Mouse (Mus musculus) lung, embryonic 16.5 days (tissue): ENCODE measurements around the gene Inha. TPM values are rescaled to one million over a fixed set of nuclear protein-coding genes. Genes with fewer than 3 reads are reported as not detected.

Experiments used
- ATAC-seq: fragments of 200-750 bp; cut with Nextera tagmentation; 2 replicates; pipeline ENCODE4 v1.8.0; 2017; ENCODE audit warnings: low read depth, mild to moderate bottlenecking, moderate library complexity
- H3K27ac ChIP-seq: fragments of 300-500 bp; sonication (generic); 2 replicates; pipeline ENCODE4 v1.5.1; 2014; ENCODE audit warnings: mild to moderate bottlenecking, control low read depth, low read length
- H3K27me3 ChIP-seq: fragments of 300-500 bp; sonication (generic); 2 replicates; pipeline ENCODE4 v1.6.1; 2014; ENCODE audit warnings: low read depth, low read length, mixed read lengths; ENCODE audit not compliant: control insufficient read depth, insufficient read depth
- H3K36me3 ChIP-seq: fragments of 300-500 bp; sonication (generic); 2 replicates; pipeline ENCODE4 v1.6.1; 2014; ENCODE audit warnings: low read length; ENCODE audit not compliant: control insufficient read depth, insufficient read depth
- H3K4me1 ChIP-seq: fragments of 300-500 bp; sonication (generic); replicated peaks from 2 replicates; pipeline ENCODE4 v1.6.1; 2014; ENCODE audit warnings: low read length, mixed read lengths; ENCODE audit not compliant: control insufficient read depth, insufficient read depth
- H3K4me2 ChIP-seq: fragments of 300-500 bp; sonication (generic); 2 replicates; pipeline ENCODE4 v1.6.1; 2014; ENCODE audit warnings: low read depth, low read length, control low read depth
- H3K4me3 ChIP-seq: fragments of 300-500 bp; sonication (generic); 2 replicates; pipeline ENCODE4 v1.5.1; 2014; ENCODE audit warnings: mild to moderate bottlenecking, low read length, control low read depth
- H3K9ac ChIP-seq: fragments of 300-500 bp; sonication (generic); 2 replicates; pipeline ENCODE4 v1.6.1; 2014; ENCODE audit warnings: low read length, control low read depth
- H3K9me3 ChIP-seq: fragments of 300-500 bp; sonication (generic); 2 replicates; pipeline ENCODE4 v1.6.1; 2016; ENCODE audit warnings: low read length; ENCODE audit not compliant: control insufficient read depth
- whole genome bisulfite sequencing: fragments of 180-500 bp; shearing (Covaris S2); extraction: QIAGEN DNeasy Blood & Tissue Kit; methylation state at CpG from one replicate; pipeline ENCODE4 v1.1.7; 2014; 5-methylcytosine and 5-hydroxymethylcytosine counted together
- polyA plus RNA-seq: library from polyadenylated mRNA; unstranded; fragments of >200 nt; fragmentation: Nextera tagmentation; extraction: Ambion mirVana; gene quantifications from 2 replicates; pipeline ENCODE4 v1.2.1, GENCODE M21; 2015

Gene Inha
- polyA plus RNA-seq: 3.8 and 4.1 TPM in 2 replicates

DNA sequence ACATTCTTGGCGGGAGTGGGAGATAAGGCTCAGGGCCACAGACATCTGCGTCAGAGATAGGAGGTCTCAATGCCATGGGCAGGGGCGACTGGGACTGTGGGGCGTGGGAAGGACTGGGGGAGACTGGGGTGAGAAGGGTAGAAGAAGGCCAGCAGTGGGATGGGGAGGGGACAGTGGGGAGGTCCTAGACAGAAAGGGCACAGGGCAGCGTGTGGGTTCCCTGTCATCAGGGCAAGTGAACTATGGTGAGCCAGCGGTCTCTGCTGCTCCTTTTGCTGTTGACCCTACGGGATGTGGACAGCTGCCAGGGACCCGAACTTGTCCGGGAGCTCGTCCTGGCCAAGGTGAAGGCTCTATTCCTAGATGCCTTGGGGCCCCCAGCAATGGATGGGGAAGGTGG lies at the start of gene Inha:
TSS of gene Inha (plus strand) at position 72 of the 400 bp plus-strand sequence.
- H3K4me1 ChIP-seq: peaks cover 13% of the 10 kb centered on the region
- H3K9me3 ChIP-seq: no peaks in the 10 kb centered on the region
- H3K9ac ChIP-seq: peak within 1 kb of the TSS; percentile 99
- H3K4me2 ChIP-seq: peak within 1 kb of the TSS; percentile 96
- ATAC-seq: no peak
- no peaks in the 10 kb centered on the region for H3K27me3 ChIP-seq
- 35% methylated on average over 10 of the region's 10 CpGs for WGBS
- peaks cover 4% of the 10 kb centered on the region for H3K36me3 ChIP-seq
- H3K27ac ChIP-seq: peak within 1 kb of the TSS; percentile 93
- H3K4me3 ChIP-seq: peak within 1 kb of the TSS; percentile 69

DNA sequence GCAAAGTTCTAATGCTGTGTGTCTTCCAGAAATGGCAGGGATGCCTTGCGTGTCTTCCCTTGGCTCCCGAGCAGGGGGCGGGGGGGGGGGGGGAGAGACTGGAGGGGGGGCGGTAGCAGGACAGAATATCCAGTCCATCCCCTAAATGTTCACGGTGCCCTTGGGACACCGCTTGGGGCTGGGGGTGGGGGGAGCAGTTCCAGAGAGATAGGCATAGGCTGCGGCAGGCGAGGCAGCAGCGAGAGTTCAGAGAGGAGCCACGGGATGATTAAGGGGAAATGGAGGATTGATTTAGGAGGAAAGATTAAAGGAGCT lies 49.2 kb upstream of the Inha start:
- peaks cover 30% of the 10 kb centered on the region for H3K27me3 ChIP-seq
- 7% methylated on average over 8 of the region's 10 CpGs for WGBS
- no peaks in the 10 kb centered on the region for H3K9me3 ChIP-seq
- no peak overlapping the region; the same call in 1 of the 2 replicates for H3K9ac ChIP-seq
- peaks cover 13% of the 10 kb centered on the region for H3K4me1 ChIP-seq
- no peak overlapping the region for H3K27ac ChIP-seq
- ATAC-seq: 0 out of 2 replicates have a peak, but pooled peaks have one; percentile 11
- H3K36me3 ChIP-seq: no peaks in the 10 kb centered on the region
- H3K4me3 ChIP-seq: no peak overlapping the region
- H3K4me2 ChIP-seq: peak overlapping the region; percentile 57; the same call in 1 of the 2 replicates

- Histone ChIP-seq H3K27ac (no peak overlapping the region), H3K27me3 (peaks cover 26% of the 10 kb centered on the region), H3K4me1 (peaks cover 13% of the 10 kb centered on the region), H3K9ac (peak overlapping the region; percentile 20), H3K4me3 (peak overlapping the region; percentile 39), H3K36me3 (no peaks in the 10 kb centered on the region), H3K4me2 (peak overlapping the region; percentile 57), H3K9me3 (no peaks in the 10 kb centered on the region)
- peak; percentile 72 for ATAC-seq
- 4% methylated on average over 42 of the region's 42 CpGs for WGBS
These were observed 48.7 kb upstream of the Inha start for GRCm38 (mm10) chr1:75458025-75458788.

- Histone ChIP-seq H3K9ac (peak overlapping the region; percentile 29; the same call in 1 of the 2 replicates), H3K4me1 (peaks cover 13% of the 10 kb centered on the region), H3K27me3 (peaks cover 26% of the 10 kb centered on the region), H3K36me3 (no peaks in the 10 kb centered on the region), H3K4me3 (peak overlapping the region; percentile 39), H3K27ac (no peak overlapping the region), H3K4me2 (peak overlapping the region; percentile 57), H3K9me3 (no peaks in the 10 kb centered on the region)
- ATAC-seq: peak; percentile 51
- WGBS: 8% methylated on average over 23 of the region's 23 CpGs
These were observed 47.8 kb upstream of the Inha start for GRCm38 (mm10) chr1:75458789-75459684.

DNA sequence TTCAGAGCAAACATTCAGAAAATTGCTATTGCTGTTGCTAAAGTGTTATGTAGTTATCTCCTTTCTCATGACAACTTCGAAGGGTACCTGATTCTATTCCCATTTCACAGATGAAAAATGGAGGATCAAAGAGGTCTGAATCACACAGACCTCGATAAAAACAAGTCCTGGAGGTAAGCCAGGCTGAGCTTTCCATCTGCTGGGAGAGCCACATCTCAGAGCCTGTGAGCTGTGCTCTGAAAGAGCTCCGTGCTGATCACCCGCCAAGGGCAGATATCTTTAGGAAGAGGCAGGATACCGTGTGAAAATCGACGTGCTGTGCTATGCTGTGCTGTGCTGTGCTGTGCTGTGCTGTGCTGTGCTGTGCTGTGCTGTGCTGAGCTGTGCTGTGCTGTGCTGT lies 46.6 kb upstream of the Inha start:
- H3K4me1 ChIP-seq: peaks cover 13% of the 10 kb centered on the region
- no peak overlapping the region for H3K9ac ChIP-seq
- no peak overlapping the region for H3K4me3 ChIP-seq
- H3K27me3 ChIP-seq: peaks cover 30% of the 10 kb centered on the region
- no peak overlapping the region for H3K4me2 ChIP-seq
- no peak overlapping the region for H3K27ac ChIP-seq
- no peak for ATAC-seq
- no peaks in the 10 kb centered on the region for H3K36me3 ChIP-seq
- no peaks in the 10 kb centered on the region for H3K9me3 ChIP-seq
- 49% methylated on average over 7 of the region's 7 CpGs for WGBS

GRCm38 (mm10) chr1:75462636-75463035 lies 44.2 kb upstream of the Inha start:
- Histone ChIP-seq H3K27ac (no peak overlapping the region), H3K9me3 (no peaks in the 10 kb centered on the region), H3K4me1 (peaks cover 13% of the 10 kb centered on the region), H3K4me2 (no peak overlapping the region), H3K36me3 (no peaks in the 10 kb centered on the region), H3K9ac (no peak overlapping the region), H3K27me3 (peaks cover 9% of the 10 kb centered on the region), H3K4me3 (no peak overlapping the region)
- 58% methylated on average over 1 of the region's 1 CpGs for WGBS
- no peak for ATAC-seq

- no peaks in the 10 kb centered on the region for H3K36me3 ChIP-seq
- H3K27ac ChIP-seq: no peak overlapping the region
- H3K27me3 ChIP-seq: peaks cover 6% of the 10 kb centered on the region
- no peak for ATAC-seq
- H3K9me3 ChIP-seq: no peaks in the 10 kb centered on the region
- peaks cover 7% of the 10 kb centered on the region for H3K4me1 ChIP-seq
- peak overlapping the region; percentile 31; the same call in 1 of the 2 replicates for H3K9ac ChIP-seq
- no peak overlapping the region for H3K4me2 ChIP-seq
- WGBS: 80% methylated on average over 5 of the region's 5 CpGs
- H3K4me3 ChIP-seq: no peak overlapping the region
These were observed 43.1 kb upstream of the Inha start for GRCm38 (mm10) chr1:75463652-75464204.

GRCm38 (mm10) chr1:75467215-75467927 lies 39.5 kb upstream of the Inha start:
- Histone ChIP-seq H3K27ac (no peak overlapping the region), H3K9me3 (no peaks in the 10 kb centered on the region), H3K4me2 (no peak overlapping the region), H3K36me3 (no peaks in the 10 kb centered on the region), H3K9ac (no peak overlapping the region), H3K4me1 (no peaks in the 10 kb centered on the region), H3K27me3 (peaks cover 6% of the 10 kb centered on the region; the same call in 1 of the 2 replicates), H3K4me3 (no peak overlapping the region)
- ATAC-seq: peak; percentile 83
- 5% methylated on average over 14 of the region's 14 CpGs for WGBS
